Mouse (Mus musculus): ENCODE results near the gene Uaca. TPM values are rescaled to one million over a fixed set of nuclear protein-coding genes. Genes with fewer than 3 reads are reported as not detected.

The Uaca gene
- total RNA-seq, 1 experiment from 2014 or later: 3.6 TPM

DNA sequence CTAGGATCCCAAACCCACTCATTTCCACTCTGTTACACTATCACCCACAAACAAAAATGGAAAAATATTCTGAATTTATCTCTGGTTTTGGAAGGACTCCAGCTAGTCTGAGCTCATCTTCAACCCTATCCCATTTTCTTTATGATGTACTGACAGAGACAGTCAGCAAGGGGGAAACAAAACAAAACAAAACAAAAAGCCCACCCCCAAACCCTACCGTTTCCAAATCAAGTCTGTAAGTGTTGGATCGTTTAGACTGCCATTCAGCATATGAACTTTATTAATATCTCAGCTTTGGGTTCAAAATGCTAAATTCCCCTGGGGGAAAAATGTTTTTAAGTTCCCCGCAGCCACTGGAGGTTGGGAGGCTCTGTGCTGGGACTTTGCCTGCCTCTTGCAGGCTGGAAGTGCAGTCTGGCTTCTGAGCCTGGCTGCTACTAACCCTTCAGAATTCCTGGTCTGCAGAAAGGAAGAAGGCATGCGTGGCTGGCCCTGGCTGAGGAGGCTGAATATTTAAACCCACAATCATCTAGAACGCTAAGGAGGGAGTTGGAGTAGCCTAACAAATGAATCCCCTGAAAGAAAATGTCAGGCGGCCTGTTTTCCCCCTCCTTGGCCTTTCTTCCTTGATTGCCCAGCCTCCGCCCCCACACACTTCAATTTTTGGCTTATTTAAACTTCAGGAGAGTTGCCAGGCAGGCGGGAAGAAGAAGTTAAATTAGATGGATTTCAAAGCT, 125.8 kb downstream of the Uaca start:
- no peak for ATAC-seq (ENCODE audit: extremely low read depth, insufficient number of reproducible peaks, low FRiP score, poor library complexity, severe bottlenecking)

- no peak for ATAC-seq (ENCODE audit: extremely low read depth, insufficient number of reproducible peaks, low FRiP score, poor library complexity, severe bottlenecking)
Measured at GRCm38 (mm10) chr9:60920673-60921062, 126.3 kb downstream of the Uaca start.

DNA sequence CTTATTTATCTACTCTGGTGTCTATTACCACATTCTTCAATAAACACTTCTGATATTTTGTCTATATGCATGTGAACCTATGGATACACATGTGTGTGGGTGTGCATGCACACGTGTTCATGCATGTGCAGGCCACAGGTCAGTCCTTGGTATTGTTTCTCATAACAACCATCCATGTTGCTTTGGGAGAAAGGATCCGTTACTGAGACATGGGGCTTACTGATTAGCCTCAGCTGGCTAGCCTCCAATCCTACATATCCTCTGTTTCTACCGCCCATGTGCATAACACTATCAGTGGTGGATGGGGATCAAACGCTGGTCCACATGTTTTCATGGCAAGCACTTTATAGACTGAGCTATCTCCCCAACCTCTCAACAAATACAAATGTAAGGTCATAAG, 126.9 kb downstream of the Uaca start:
- ATAC-seq (ENCODE audit: extremely low read depth, insufficient number of reproducible peaks, low FRiP score, poor library complexity, severe bottlenecking): no peak

DNA sequence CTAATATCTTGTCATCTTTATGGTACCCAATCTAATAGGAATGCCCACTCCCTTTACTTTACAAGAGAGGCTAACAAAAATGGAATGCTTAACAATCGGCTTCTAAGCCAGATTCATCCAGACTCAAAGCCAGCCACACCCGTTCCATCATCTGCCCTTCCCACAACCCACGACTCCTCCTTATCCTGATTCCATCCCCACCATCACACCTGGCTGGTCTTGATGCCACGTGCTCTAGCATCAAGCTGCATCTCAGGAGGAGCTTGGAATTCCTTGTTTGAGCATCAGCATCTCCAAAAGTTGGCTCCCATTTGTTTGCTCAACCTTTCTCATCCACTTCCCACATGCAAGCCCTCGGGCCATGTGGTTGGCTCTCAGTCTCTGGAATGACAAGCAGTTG, 127.5 kb downstream of the Uaca start:
- ATAC-seq (ENCODE audit: extremely low read depth, insufficient number of reproducible peaks, low FRiP score, poor library complexity, severe bottlenecking): no peak

- ATAC-seq (ENCODE audit: extremely low read depth, insufficient number of reproducible peaks, low FRiP score, poor library complexity, severe bottlenecking): no peak
Measured at GRCm38 (mm10) chr9:60926301-60926700, 132.0 kb downstream of the Uaca start.

GRCm38 (mm10) chr9:60929290-60929983, 135.1 kb downstream of the Uaca start:
- ATAC-seq (ENCODE audit: extremely low read depth, insufficient number of reproducible peaks, low FRiP score, poor library complexity, severe bottlenecking): no peak

Other genes with a start within 250 kb of the Uaca start
- 0.58 and 0.86 TPM in 2 replicates for gene Lrrc49, start 106.4 kb upstream of the Uaca start, total RNA-seq (2017)
- gene Larp6, start 81.6 kb upstream of the Uaca start, total RNA-seq (2017): not detected in 2 replicates

Measured in neutrophil, adult 5-6 weeks (primary cell).